Mouse (Mus musculus): Measurements from ENCODE around the gene Jph3. TPM values are rescaled to one million over a fixed set of nuclear protein-coding genes. Genes with fewer than 3 reads are reported as not detected.

Gene Jph3
- polyA plus RNA-seq, 1 experiment from 2014 or later = 84.2 TPM

Other genes with a start within 250 kb of the Jph3 start
- gene 1700018B08Rik, start 185.3 kb upstream of the Jph3 start, polyA plus RNA-seq (2014; fragmentation: Nextera tagmentation; extraction: Ambion mirVana) = not detected in 2 replicates
- gene Fbxo31, start 150.8 kb upstream of the Jph3 start, polyA plus RNA-seq (2014; fragmentation: Nextera tagmentation; extraction: Ambion mirVana) = 33.9 and 39.6 TPM in 2 replicates
- 427 and 428 TPM in 2 replicates for gene Map1lc3b, start 139.3 kb upstream of the Jph3 start, polyA plus RNA-seq (2014; fragmentation: Nextera tagmentation; extraction: Ambion mirVana)
- 36.2 and 40.2 TPM in 2 replicates for gene Zcchc14, start 76.7 kb upstream of the Jph3 start, polyA plus RNA-seq (2014; fragmentation: Nextera tagmentation; extraction: Ambion mirVana)
- 43.7 and 46.2 TPM in 2 replicates for gene Klhdc4, start 99.9 kb downstream of the Jph3 start, polyA plus RNA-seq (2014; fragmentation: Nextera tagmentation; extraction: Ambion mirVana)
- gene Slc7a5, start 178.1 kb downstream of the Jph3 start, polyA plus RNA-seq (2014; fragmentation: Nextera tagmentation; extraction: Ambion mirVana) = 38.1 and 50.7 TPM in 2 replicates
- gene Car5a, start 215.3 kb downstream of the Jph3 start, polyA plus RNA-seq (2014; fragmentation: Nextera tagmentation; extraction: Ambion mirVana) = 0.16 TPM in 1 of 2 replicates, not detected in the other
- gene Banp, start 220.1 kb downstream of the Jph3 start, polyA plus RNA-seq (2014; fragmentation: Nextera tagmentation; extraction: Ambion mirVana) = 47.2 and 53.9 TPM in 2 replicates

Data from neural tube, embryonic 14.5 days (tissue).